Mouse (Mus musculus): Measurements from ENCODE around the gene Gm37596.
"Not testable (repeated sequence)": the region's sequence is repeated elsewhere in the genome, so short reads cannot be mapped to it uniquely, and the experiment has no call there.

The Gm37596 gene

GRCm38 (mm10) chr3:93692970-93693369 lies at the start of gene Gm37596:
Gm37596 (minus strand) TSS chr3:93693070.
- not testable (repeated sequence) for DNase-seq (ENCODE audit: low spot score in 2 of 2)

DNA sequence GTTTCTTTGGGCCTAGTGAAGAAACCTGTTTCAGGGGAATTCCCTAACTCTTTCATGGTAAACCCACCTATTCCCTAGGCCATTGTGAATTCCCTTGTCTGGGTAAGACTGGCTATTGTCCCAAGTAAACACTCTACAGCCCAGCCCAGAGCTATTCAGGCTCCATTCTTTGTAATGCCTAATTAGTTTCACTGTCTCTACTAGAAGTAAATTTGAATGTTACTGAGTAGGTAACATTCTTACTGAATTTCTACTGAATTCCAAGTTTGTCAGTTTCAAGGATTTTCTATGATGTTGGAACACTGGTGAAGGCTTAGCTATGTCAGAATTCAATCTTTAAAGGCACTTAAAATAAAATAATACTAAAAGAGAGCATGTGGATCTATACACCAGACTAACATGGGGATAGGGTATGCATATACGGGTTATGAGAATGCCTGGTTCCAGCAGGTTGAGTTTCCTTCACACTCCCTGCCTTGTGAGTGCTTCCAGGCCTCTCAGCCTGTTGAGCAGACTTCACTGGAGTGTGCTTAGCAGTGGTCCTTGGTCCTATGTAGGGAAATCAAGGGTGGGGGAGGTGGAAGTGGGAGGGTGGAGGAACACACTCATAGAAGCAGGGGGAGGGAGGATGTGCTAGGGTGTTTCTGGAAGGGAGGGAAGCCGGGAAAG lies 16.2 kb upstream of the Gm37596 start:
- DNase-seq (ENCODE audit: low spot score in 2 of 2) = not testable (repeated sequence)

- not testable (repeated sequence) for DNase-seq (ENCODE audit: low spot score in 2 of 2)
These were observed 16.7 kb downstream of the Gm37596 start, which contains the start of gene Tdpoz1 for GRCm38 (mm10) chr3:93676210-93676609. Tdpoz1 (minus strand) TSS chr3:93676310.

- DNase-seq (ENCODE audit: low spot score in 2 of 2) = not testable (repeated sequence)
These were observed 21.9 kb downstream of the Gm37596 start for GRCm38 (mm10) chr3:93670805-93671503.

- DNase-seq (ENCODE audit: low spot score in 2 of 2) = no peak
These were observed 38.6 kb downstream of the Gm37596 start for GRCm38 (mm10) chr3:93654260-93654659.

DNA sequence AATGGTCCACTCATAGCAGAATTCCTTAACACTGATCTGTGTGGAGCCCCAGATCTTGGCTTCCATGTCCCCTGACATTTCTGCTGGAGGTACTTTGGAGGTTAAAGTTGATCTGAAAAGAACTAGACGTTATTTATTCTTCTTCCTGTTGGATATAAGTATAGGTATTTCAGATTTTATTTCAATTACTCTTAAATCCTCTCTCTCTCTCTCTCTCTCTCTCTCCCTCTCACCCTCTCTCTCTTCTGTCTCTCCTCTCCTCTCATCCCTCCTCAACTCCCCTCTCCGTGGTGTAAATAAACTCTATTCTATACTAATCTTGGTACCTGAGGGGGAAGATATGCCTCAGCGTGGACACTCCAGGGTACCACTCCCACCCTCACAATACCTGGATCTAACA lies 40.3 kb downstream of the Gm37596 start, which contains the start of gene Tdpoz2:
Gene Tdpoz2 (minus strand): TSS at position 101 of the 400 bp plus-strand sequence.
- DNase-seq (ENCODE audit: low spot score in 2 of 2) = no peak
